Mouse (Mus musculus) stomach, embryonic 15.5 days (tissue): Measurements from ENCODE around the gene Lrrtm4. TPM values are rescaled to one million over a fixed set of nuclear protein-coding genes. Genes with fewer than 3 reads are reported as not detected.
A peak's percentile ranks its signal among the peaks of the same experiment; 100 is the strongest.

ENCODE experiments used
- ATAC-seq: fragments of 200-750 bp; cut with Nextera tagmentation; 2 replicates; pipeline ENCODE4 v1.8.0; 2017; ENCODE audit warnings: low read depth, moderate number of reproducible peaks, moderate TSS enrichment; ENCODE audit not compliant: insufficient read depth, low FRiP score
- H3K27ac ChIP-seq: fragments of 300-500 bp; sonication (generic); 2 replicates; pipeline ENCODE4 v1.5.1; 2015; ENCODE audit warnings: mild to moderate bottlenecking, inconsistent platforms
- H3K27me3 ChIP-seq: fragments of 300-500 bp; sonication (generic); replicated peaks from 2 replicates; pipeline ENCODE4 v1.6.1; 2015; ENCODE audit warnings: inconsistent platforms
- H3K36me3 ChIP-seq: fragments of 300-500 bp; sonication (generic); 2 replicates; pipeline ENCODE4 v1.6.1; 2015; ENCODE audit warnings: inconsistent platforms
- H3K4me1 ChIP-seq: fragments of 300-500 bp; sonication (generic); 2 replicates; pipeline ENCODE4 v1.6.1; 2015; ENCODE audit warnings: inconsistent platforms
- H3K4me2 ChIP-seq: fragments of 300-500 bp; sonication (generic); 2 replicates; pipeline ENCODE4 v1.6.1; 2015; ENCODE audit warnings: mild to moderate bottlenecking, inconsistent platforms
- H3K4me3 ChIP-seq: fragments of 300-500 bp; sonication (generic); replicated peaks from 2 replicates; pipeline ENCODE4 v1.5.1; 2015; ENCODE audit warnings: inconsistent platforms
- H3K9ac ChIP-seq: fragments of 300-500 bp; sonication (generic); 2 replicates; pipeline ENCODE4 v1.6.1; 2015; ENCODE audit warnings: inconsistent platforms
- H3K9me3 ChIP-seq: fragments of 300-500 bp; sonication (generic); 2 replicates; pipeline ENCODE4 v1.6.1; 2016; ENCODE audit warnings: inconsistent platforms
- WGBS: fragments of 180-500 bp; shearing (Covaris S2); methylation state at CpG from one replicate; pipeline ENCODE4 v1.1.7; 2015; 5-methylcytosine and 5-hydroxymethylcytosine counted together
- polyA plus RNA-seq: library from polyadenylated mRNA; unstranded; fragments of >200 nt; fragmentation: Nextera tagmentation; extraction: Ambion mirVana; gene quantifications from 2 replicates; pipeline ENCODE4 v1.2.1, GENCODE M21; 2015

Gene Lrrtm4
- polyA plus RNA-seq, result 0.97 and 1.1 TPM in 2 replicates

GRCm38 (mm10) chr6:80018765-80019164 is at the start of gene Lrrtm4:
Gene Lrrtm4, plus strand, starts transcription at chr6:80018877.
- no peak for ATAC-seq
- Histone ChIP-seq H3K4me2 (peak within 1 kb of the TSS; percentile 54), H3K9ac (no peak within 1 kb of the TSS), H3K36me3 (no peaks in the 10 kb centered on the region), H3K27ac (no peak within 1 kb of the TSS), H3K4me1 (no peaks in the 10 kb centered on the region), H3K9me3 (no peaks in the 10 kb centered on the region), H3K27me3 (no peaks in the 10 kb centered on the region), H3K4me3 (peak within 1 kb of the TSS; percentile 27)
- 15% methylated on average over 6 of the region's 6 CpGs for WGBS

GRCm38 (mm10) chr6:80019189-80019860 is 648 bp downstream of the Lrrtm4 start:
- Histone ChIP-seq H3K4me3 (peak overlapping the region; percentile 27), H3K9ac (no peak overlapping the region), H3K36me3 (no peaks in the 10 kb centered on the region), H3K27me3 (no peaks in the 10 kb centered on the region), H3K9me3 (no peaks in the 10 kb centered on the region), H3K4me1 (no peaks in the 10 kb centered on the region), H3K27ac (no peak overlapping the region), H3K4me2 (peak overlapping the region; percentile 54)
- no peak for ATAC-seq
- WGBS, result 4% methylated on average over 14 of the region's 14 CpGs

- ATAC-seq, result no peak
- WGBS, result 7% methylated on average over 10 of the region's 10 CpGs
- no peak overlapping the region for H3K27ac ChIP-seq
Observed at GRCm38 (mm10) chr6:80019861-80020230, 1.2 kb downstream of the Lrrtm4 start.

GRCm38 (mm10) chr6:80056849-80057248 is 38.2 kb downstream of the Lrrtm4 start:
- Histone ChIP-seq H3K4me2 (no peak overlapping the region), H3K4me1 (no peaks in the 10 kb centered on the region), H3K9ac (no peak overlapping the region), H3K4me3 (no peak overlapping the region), H3K27ac (no peak overlapping the region), H3K27me3 (no peaks in the 10 kb centered on the region), H3K9me3 (no peaks in the 10 kb centered on the region), H3K36me3 (no peaks in the 10 kb centered on the region)
- no peak for ATAC-seq

More at GRCm38 (mm10) chr6:80019861-80020230, 1.2 kb downstream of the Lrrtm4 start:
- Histone ChIP-seq H3K27me3 (no peaks in the 10 kb centered on the region), H3K4me3 (peak overlapping the region; percentile 27), H3K9ac (no peak overlapping the region), H3K4me1 (no peaks in the 10 kb centered on the region), H3K4me2 (peak overlapping the region; percentile 54), H3K9me3 (no peaks in the 10 kb centered on the region), H3K36me3 (no peaks in the 10 kb centered on the region)

- Histone ChIP-seq H3K4me2 (no peak overlapping the region), H3K9me3 (no peaks in the 10 kb centered on the region), H3K27me3 (no peaks in the 10 kb centered on the region), H3K4me3 (no peak overlapping the region), H3K27ac (no peak overlapping the region), H3K4me1 (no peaks in the 10 kb centered on the region), H3K36me3 (no peaks in the 10 kb centered on the region), H3K9ac (no peak overlapping the region)
- ATAC-seq, result no peak
- WGBS, result 91% methylated on average over 2 of the region's 2 CpGs
Observed at GRCm38 (mm10) chr6:80078001-80078400, 59.3 kb downstream of the Lrrtm4 start.

GRCm38 (mm10) chr6:80079290-80079689 is 60.6 kb downstream of the Lrrtm4 start:
- 83% methylated on average over 6 of the region's 6 CpGs for WGBS
- ATAC-seq, result no peak
- Histone ChIP-seq H3K4me1 (no peaks in the 10 kb centered on the region), H3K9ac (no peak overlapping the region), H3K27me3 (no peaks in the 10 kb centered on the region), H3K4me2 (no peak overlapping the region), H3K27ac (no peak overlapping the region), H3K4me3 (no peak overlapping the region), H3K9me3 (no peaks in the 10 kb centered on the region), H3K36me3 (no peaks in the 10 kb centered on the region)

- Histone ChIP-seq H3K36me3 (no peaks in the 10 kb centered on the region), H3K4me2 (no peak overlapping the region), H3K9ac (no peak overlapping the region), H3K9me3 (no peaks in the 10 kb centered on the region), H3K4me1 (no peaks in the 10 kb centered on the region), H3K4me3 (no peak overlapping the region), H3K27me3 (no peaks in the 10 kb centered on the region), H3K27ac (no peak overlapping the region)
- WGBS, result 82% methylated on average over 4 of the region's 4 CpGs
- ATAC-seq, result no peak
Observed at GRCm38 (mm10) chr6:80094909-80095308, 76.2 kb downstream of the Lrrtm4 start.

GRCm38 (mm10) chr6:80105343-80105742 is 86.7 kb downstream of the Lrrtm4 start:
- H3K9me3 ChIP-seq, result no peaks in the 10 kb centered on the region
- 82% methylated on average over 2 of the region's 2 CpGs for WGBS
- no peak overlapping the region for H3K27ac ChIP-seq
- ATAC-seq, result no peak
- no peak overlapping the region for H3K4me2 ChIP-seq
- no peak overlapping the region for H3K4me3 ChIP-seq
- no peaks in the 10 kb centered on the region for H3K27me3 ChIP-seq
- H3K4me1 ChIP-seq, result no peaks in the 10 kb centered on the region
- H3K9ac ChIP-seq, result no peak overlapping the region
- H3K36me3 ChIP-seq, result no peaks in the 10 kb centered on the region

- Histone ChIP-seq H3K27ac (no peak overlapping the region), H3K4me3 (no peak overlapping the region), H3K4me2 (no peak overlapping the region), H3K36me3 (no peaks in the 10 kb centered on the region), H3K27me3 (no peaks in the 10 kb centered on the region), H3K4me1 (no peaks in the 10 kb centered on the region), H3K9ac (no peak overlapping the region), H3K9me3 (no peaks in the 10 kb centered on the region)
- WGBS, result 87% methylated on average over 1 of the region's 1 CpGs
- ATAC-seq, result no peak
Observed at GRCm38 (mm10) chr6:80105843-80106242, 87.2 kb downstream of the Lrrtm4 start.

GRCm38 (mm10) chr6:80126419-80126818 is 107.7 kb downstream of the Lrrtm4 start:
- 68% methylated on average over 1 of the region's 1 CpGs for WGBS
- Histone ChIP-seq H3K9ac (no peak overlapping the region), H3K36me3 (no peaks in the 10 kb centered on the region), H3K4me2 (no peak overlapping the region), H3K27ac (no peak overlapping the region), H3K9me3 (no peaks in the 10 kb centered on the region), H3K4me3 (no peak overlapping the region), H3K4me1 (no peaks in the 10 kb centered on the region), H3K27me3 (no peaks in the 10 kb centered on the region)
- no peak for ATAC-seq

GRCm38 (mm10) chr6:80162585-80162984 is 143.9 kb downstream of the Lrrtm4 start:
- no peaks in the 10 kb centered on the region for H3K27me3 ChIP-seq
- no peak overlapping the region for H3K27ac ChIP-seq
- H3K36me3 ChIP-seq, result no peaks in the 10 kb centered on the region
- 77% methylated on average over 4 of the region's 4 CpGs for WGBS
- H3K4me2 ChIP-seq, result no peak overlapping the region
- no peaks in the 10 kb centered on the region for H3K9me3 ChIP-seq
- H3K9ac ChIP-seq, result no peak overlapping the region
- no peak for ATAC-seq
- H3K4me1 ChIP-seq, result no peaks in the 10 kb centered on the region
- no peak overlapping the region for H3K4me3 ChIP-seq

GRCm38 (mm10) chr6:80181916-80182315 is 163.2 kb downstream of the Lrrtm4 start:
- no peaks in the 10 kb centered on the region for H3K27me3 ChIP-seq
- no peaks in the 10 kb centered on the region for H3K4me1 ChIP-seq
- H3K27ac ChIP-seq, result no peak overlapping the region
- H3K4me3 ChIP-seq, result no peak overlapping the region
- WGBS, result 59% methylated on average over 1 of the region's 1 CpGs
- ATAC-seq, result no peak
- H3K9me3 ChIP-seq, result no peaks in the 10 kb centered on the region
- H3K9ac ChIP-seq, result no peak overlapping the region
- H3K36me3 ChIP-seq, result no peaks in the 10 kb centered on the region
- no peak overlapping the region for H3K4me2 ChIP-seq

GRCm38 (mm10) chr6:80182353-80182752 is 163.7 kb downstream of the Lrrtm4 start:
- ATAC-seq, result no peak
- 79% methylated on average over 2 of the region's 2 CpGs for WGBS
- H3K4me3 ChIP-seq, result no peak overlapping the region
- no peak overlapping the region for H3K4me2 ChIP-seq
- H3K9me3 ChIP-seq, result no peaks in the 10 kb centered on the region
- no peaks in the 10 kb centered on the region for H3K36me3 ChIP-seq
- no peaks in the 10 kb centered on the region for H3K4me1 ChIP-seq
- no peak overlapping the region for H3K27ac ChIP-seq
- no peaks in the 10 kb centered on the region for H3K27me3 ChIP-seq
- no peak overlapping the region for H3K9ac ChIP-seq
